Mouse (Mus musculus) ES-Bruce4 (cell line): ENCODE results near the gene Htr2a. TPM values are rescaled to one million over a fixed set of nuclear protein-coding genes. Genes with fewer than 3 reads are reported as not detected.

Experiments used
- H3K27ac ChIP-seq: 2 replicates; pipeline ENCODE4 v1.5.1; 2012; ENCODE audit warnings: low read length, inconsistent platforms; ENCODE audit not compliant: insufficient read depth
- H3K27me3 ChIP-seq: 2 replicates; pipeline ENCODE4 v1.6.1; 2012; ENCODE audit warnings: mild to moderate bottlenecking, low read length, inconsistent platforms; ENCODE audit not compliant: control insufficient read depth, poor library complexity, insufficient read depth, severe bottlenecking
- H3K36me3 ChIP-seq: 2 replicates; pipeline ENCODE4 v1.6.1; 2012; ENCODE audit warnings: inconsistent platforms, mild to moderate bottlenecking, low read length, moderate library complexity; ENCODE audit not compliant: control insufficient read depth, poor library complexity, insufficient read depth, severe bottlenecking
- H3K4me1 ChIP-seq: one replicate; pipeline ENCODE4 v1.8.1; 2011; ENCODE audit warnings: low read length; ENCODE audit not compliant: control insufficient read depth, insufficient read depth
- H3K4me3 ChIP-seq: 2 replicates; pipeline ENCODE4 v1.5.1; 2011; ENCODE audit warnings: low read depth, mild to moderate bottlenecking, low read length
- H3K9ac ChIP-seq: 2 replicates; pipeline ENCODE4 v1.6.1; 2012; ENCODE audit warnings: low read depth, mild to moderate bottlenecking, inconsistent platforms; ENCODE audit not compliant: poor library complexity, severe bottlenecking
- H3K9me3 ChIP-seq: replicated peaks from 2 replicates; pipeline ENCODE4 v1.6.1; 2012; ENCODE audit warnings: mild to moderate bottlenecking, low read length, inconsistent platforms; ENCODE audit not compliant: control insufficient read depth, poor library complexity, insufficient read depth, severe bottlenecking
- CTCF ChIP-seq: IDR thresholded peaks from one replicate; pipeline ENCODE4 v1.8.1; 2011; ENCODE audit warnings: low read depth, low read length
- EP300 ChIP-seq: IDR thresholded peaks from 2 replicates; pipeline ENCODE4 v1.6.1; 2011; ENCODE audit warnings: low read depth, low read length; ENCODE audit not compliant: insufficient read depth
- POLR2A ChIP-seq: IDR thresholded peaks from one replicate; pipeline ENCODE4 v1.8.1; 2011; ENCODE audit warnings: low read length; ENCODE audit not compliant: insufficient read depth
- polyA plus RNA-seq: library from polyadenylated mRNA; stranded (reverse); fragments of >200 nt; gene quantifications from 2 replicates; pipeline ENCODE4 v1.2.4, GENCODE M21; 2011; ENCODE audit warnings: low read depth; ENCODE audit not compliant: missing spikeins, insufficient read depth, insufficient read length

Gene Htr2a
- polyA plus RNA-seq, 1 experiment, result 0.10 TPM

DNA sequence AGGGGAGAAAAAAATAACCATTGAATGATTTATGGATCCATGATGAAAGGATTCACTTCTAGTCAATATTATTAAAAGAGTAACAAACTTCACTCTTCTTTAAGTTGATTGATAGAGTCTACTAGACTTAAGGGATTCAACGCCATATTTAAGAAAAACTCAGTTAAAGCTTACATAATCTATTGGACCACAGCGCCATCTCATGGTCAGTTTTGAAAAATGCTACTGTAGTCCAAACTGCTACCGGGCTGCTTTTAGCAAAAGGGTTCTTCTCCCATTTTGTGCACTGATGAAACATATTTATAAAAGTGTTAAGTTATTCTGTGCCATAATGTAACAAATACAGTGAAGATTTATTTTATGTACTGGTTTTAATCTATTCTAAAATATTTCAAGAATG lies 68.4 kb downstream of the Htr2a start:
- Histone ChIP-seq H3K4me3 (no peak overlapping the region), H3K36me3 (no peaks in the 10 kb centered on the region), H3K9ac (no peak overlapping the region), H3K9me3 (no peaks in the 10 kb centered on the region), H3K27ac (no peak overlapping the region), H3K27me3 (no peaks in the 10 kb centered on the region), H3K4me1 (no peaks in the 10 kb centered on the region)
- TF ChIP-seq EP300 (no peak), POLR2A (no peak), CTCF (no peak)

DNA sequence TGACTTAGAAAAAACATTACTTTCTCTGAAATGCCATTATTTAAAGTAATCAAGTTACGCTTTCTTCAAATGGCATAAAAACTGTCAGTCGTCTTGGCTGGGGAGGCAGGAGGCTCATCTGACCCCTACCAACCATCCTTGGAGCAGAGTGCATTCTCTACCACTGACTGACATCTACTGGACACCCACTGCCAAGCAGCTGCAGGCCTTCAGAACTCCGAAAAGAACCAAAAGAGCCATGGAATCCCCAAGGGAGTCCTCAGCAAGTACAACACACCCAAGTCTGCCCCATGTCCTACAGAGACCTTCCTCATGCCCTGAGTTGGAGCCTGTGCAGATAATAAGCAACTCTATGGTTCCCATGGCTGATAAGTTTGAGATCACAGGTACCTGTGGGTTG lies 82.9 kb downstream of the Htr2a start:
- H3K36me3 ChIP-seq, result no peaks in the 10 kb centered on the region
- H3K4me1 ChIP-seq, result no peaks in the 10 kb centered on the region
- H3K9me3 ChIP-seq, result no peaks in the 10 kb centered on the region
- no peaks in the 10 kb centered on the region for H3K27me3 ChIP-seq
- H3K27ac ChIP-seq, result no peak overlapping the region
- no peak overlapping the region for H3K9ac ChIP-seq
- no peak for TF ChIP-seq EP300
- TF ChIP-seq CTCF, result peak; percentile 13
- H3K4me3 ChIP-seq, result no peak overlapping the region

DNA sequence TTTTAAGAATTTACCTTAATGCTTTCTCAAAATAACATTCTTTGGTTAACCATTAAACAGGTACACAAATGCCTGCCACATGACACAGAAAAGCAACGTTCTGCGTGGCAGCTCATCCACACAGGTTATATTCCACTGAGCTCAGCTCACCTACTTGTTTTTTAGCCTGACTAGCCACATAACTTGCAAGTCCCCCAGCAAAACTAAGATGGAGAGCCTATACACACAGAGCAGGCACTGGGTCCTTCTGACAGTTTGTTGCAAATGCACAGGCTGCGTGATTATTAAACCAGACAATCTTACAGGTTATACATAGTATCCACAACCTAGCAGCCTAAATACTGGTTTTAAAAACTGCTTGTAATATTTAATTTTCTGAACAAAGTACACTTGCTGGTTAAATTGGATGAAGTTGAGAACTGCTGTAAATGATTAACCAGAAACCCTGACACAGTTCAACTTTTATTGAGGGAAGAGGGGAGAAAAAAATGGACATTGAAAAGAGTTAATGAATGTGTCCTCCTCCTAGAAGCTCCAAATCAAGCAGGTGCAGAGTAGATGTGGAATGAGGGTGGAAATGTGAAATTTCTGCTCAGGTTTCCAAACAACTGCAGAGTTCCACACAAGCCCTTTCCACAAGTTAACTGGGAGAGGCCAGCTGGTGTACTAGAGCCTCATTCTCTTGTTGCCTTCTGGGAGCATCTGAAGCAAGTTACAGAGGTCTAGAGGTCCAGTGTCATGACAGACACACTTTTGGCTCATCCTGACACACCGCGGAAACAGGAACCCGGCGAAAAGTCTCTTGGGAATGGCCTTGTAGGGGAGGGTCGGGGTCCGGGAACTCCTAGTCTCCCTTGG lies 90.8 kb downstream of the Htr2a start:
- Histone ChIP-seq H3K9ac (no peak overlapping the region), H3K4me1 (no peaks in the 10 kb centered on the region), H3K27ac (no peak overlapping the region), H3K4me3 (peak overlapping the region; percentile 68), H3K36me3 (peaks cover 3% of the 10 kb centered on the region; the same call in 1 of the 2 replicates), H3K27me3 (no peaks in the 10 kb centered on the region), H3K9me3 (no peaks in the 10 kb centered on the region)
- no peak for TF ChIP-seq CTCF
- peak; percentile 17 for TF ChIP-seq POLR2A

DNA sequence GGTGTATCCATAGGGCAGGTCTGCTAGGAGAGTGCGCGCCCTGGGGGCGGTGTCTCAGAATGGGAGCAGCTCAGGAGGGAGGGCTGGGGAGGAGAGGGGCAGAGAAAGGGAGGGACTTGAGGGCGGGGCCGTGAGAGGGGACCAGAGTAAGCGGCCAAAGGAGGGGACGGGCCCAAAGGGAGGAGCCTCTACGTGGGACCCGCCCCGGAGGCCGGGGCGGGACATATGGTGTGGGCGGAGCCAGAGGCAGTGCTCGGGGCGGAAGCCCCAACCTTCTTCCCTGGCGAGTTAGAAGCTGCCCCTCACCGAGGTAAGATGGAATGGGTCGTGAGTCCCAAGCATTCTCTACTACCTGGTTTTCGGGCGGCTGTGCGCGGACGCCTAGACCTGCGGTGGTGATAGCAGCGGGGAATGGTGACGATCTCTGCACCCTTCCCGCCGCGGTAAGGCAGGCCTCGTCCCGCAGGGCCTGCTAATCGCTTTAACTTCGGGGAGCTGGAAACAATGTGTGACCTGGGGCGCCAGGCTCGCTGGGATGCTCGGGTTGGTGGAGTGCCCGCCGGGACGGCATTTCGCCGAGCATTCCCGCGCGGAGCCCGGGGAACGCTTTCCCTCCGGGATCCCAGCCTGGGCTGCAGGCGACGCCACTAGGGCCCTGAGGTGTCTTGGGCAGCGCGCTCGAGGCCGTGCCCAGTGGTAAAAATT lies 91.6 kb downstream of the Htr2a start, which contains the start of gene Esd:
TSS of gene Esd (plus strand) at position 219 of the 705 bp plus-strand sequence.
- TF ChIP-seq EP300 (no peak), POLR2A (peak; percentile 86), CTCF (no peak)

DNA sequence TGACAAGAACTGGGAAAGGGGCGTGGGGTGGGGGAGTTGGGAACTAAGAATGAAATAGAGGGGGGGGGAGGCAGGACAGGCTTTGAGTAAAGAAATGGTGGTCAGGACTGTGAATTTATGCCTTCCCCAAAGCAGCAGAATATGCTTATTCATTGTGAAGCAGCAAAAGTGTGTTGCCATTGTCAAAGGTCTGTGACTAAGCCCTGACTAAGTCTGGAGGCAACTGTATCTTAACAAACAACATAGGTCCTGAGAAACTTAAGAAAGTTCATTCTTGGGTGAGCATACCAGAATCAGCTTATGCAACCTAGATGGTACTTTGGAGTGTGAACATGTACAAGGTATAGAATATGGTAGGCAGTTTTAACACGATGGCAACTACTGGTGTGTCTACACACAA lies 92.8 kb downstream of the Htr2a start:
- Histone ChIP-seq H3K4me3 (no peak overlapping the region), H3K9ac (peak overlapping the region; percentile 83; the same call in 1 of the 2 replicates), H3K4me1 (no peaks in the 10 kb centered on the region), H3K27ac (no peak overlapping the region), H3K9me3 (no peaks in the 10 kb centered on the region), H3K36me3 (peaks cover 5% of the 10 kb centered on the region; the same call in 1 of the 2 replicates), H3K27me3 (no peaks in the 10 kb centered on the region)
- no peak for TF ChIP-seq POLR2A

More for the DNA sequence above, 91.6 kb downstream of the Htr2a start, which contains the start of gene Esd:
- Histone ChIP-seq H3K36me3 (peaks cover 3% of the 10 kb centered on the region; the same call in 1 of the 2 replicates), H3K4me3 (peak within 1 kb of the TSS; percentile 98), H3K4me1 (no peaks in the 10 kb centered on the region), H3K27ac (peak within 1 kb of the TSS; percentile 74), H3K9ac (peak within 1 kb of the TSS; percentile 83), H3K27me3 (no peaks in the 10 kb centered on the region), H3K9me3 (no peaks in the 10 kb centered on the region)

DNA sequence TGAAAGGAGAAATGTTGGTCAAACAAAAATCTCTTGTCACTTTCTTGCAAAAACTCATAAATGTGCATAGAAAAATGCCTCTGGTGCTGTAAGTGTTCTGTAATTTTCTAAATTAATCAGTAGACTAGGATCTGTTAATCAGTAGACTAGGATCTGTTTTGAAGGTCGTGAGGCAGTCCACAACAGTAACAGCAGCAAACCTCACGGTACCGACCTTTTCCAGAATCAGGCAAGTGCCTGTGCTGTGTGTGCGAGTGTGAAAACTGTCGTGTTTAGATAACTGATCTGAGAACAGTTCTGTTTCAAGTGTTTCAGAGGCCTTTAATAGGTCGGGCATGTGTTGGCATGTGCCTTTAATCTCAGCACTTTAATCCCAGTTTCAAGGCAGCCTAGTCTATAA lies 94.8 kb downstream of the Htr2a start:
- Histone ChIP-seq H3K36me3 (peaks cover 20% of the 10 kb centered on the region), H3K27ac (no peak overlapping the region), H3K9me3 (no peaks in the 10 kb centered on the region)

More for the DNA sequence above, 94.8 kb downstream of the Htr2a start:
- no peak overlapping the region for H3K4me3 ChIP-seq
- no peaks in the 10 kb centered on the region for H3K4me1 ChIP-seq
- no peak overlapping the region for H3K9ac ChIP-seq
- no peak for TF ChIP-seq EP300
- no peak for TF ChIP-seq POLR2A
- no peak for TF ChIP-seq CTCF
- no peaks in the 10 kb centered on the region for H3K27me3 ChIP-seq
